Mouse (Mus musculus) cortical plate, adult 2 months (tissue): ENCODE data around the gene Mest.

Source experiments
- CTCF ChIP-seq: fragments of 200-500 bp; IDR thresholded peaks from 2 replicates; pipeline ENCODE4 v1.5.1; 2011; ENCODE audit warnings: mild to moderate bottlenecking, control low read depth, low read length; ENCODE audit not compliant: insufficient read depth; ENCODE audit errors: extremely low read depth
- POLR2A ChIP-seq: fragments of 200-500 bp; IDR thresholded peaks from 2 replicates; pipeline ENCODE4 v1.6.1; 2011; ENCODE audit warnings: mild to moderate bottlenecking, low read length, control low read depth; ENCODE audit not compliant: insufficient read depth; ENCODE audit errors: extremely low read depth

- TF ChIP-seq POLR2A: no peak
- TF ChIP-seq CTCF: no peak
These were observed 12.7 kb upstream of the Mest start for GRCm38 (mm10) chr6:30710371-30711364.
